Mouse (Mus musculus) kidney, embryonic 16.5 days (tissue): ENCODE data around the gene Ints2. TPM values are rescaled to one million over a fixed set of nuclear protein-coding genes. Genes with fewer than 3 reads are reported as not detected.
A peak's percentile ranks its signal among the peaks of the same experiment; 100 is the strongest.
"Not testable (repeated sequence)": the region's sequence is repeated elsewhere in the genome, so short reads cannot be mapped to it uniquely, and the experiment has no call there.

Experiments used
- ATAC-seq: fragments of 200-750 bp; cut with Nextera tagmentation; 2 replicates; pipeline ENCODE4 v1.8.0; 2017; ENCODE audit warnings: moderate TSS enrichment; ENCODE audit not compliant: low FRiP score, low TSS enrichment
- H3K27ac ChIP-seq: fragments of 300-500 bp; sonication (generic); 2 replicates; pipeline ENCODE4 v1.5.1; 2014; ENCODE audit warnings: low read length
- H3K27me3 ChIP-seq: fragments of 300-500 bp; sonication (generic); 2 replicates; pipeline ENCODE4 v1.6.1; 2014; ENCODE audit warnings: low read length, control low read depth, mixed read lengths; ENCODE audit not compliant: insufficient read depth
- H3K36me3 ChIP-seq: fragments of 300-500 bp; sonication (generic); 2 replicates; pipeline ENCODE4 v1.6.1; 2014; ENCODE audit warnings: low read length, control low read depth, mixed read lengths; ENCODE audit not compliant: insufficient read depth
- H3K4me1 ChIP-seq: fragments of 300-500 bp; sonication (generic); 2 replicates; pipeline ENCODE4 v1.6.1; 2014; ENCODE audit warnings: low read length, control low read depth, mixed read lengths; ENCODE audit not compliant: insufficient read depth
- H3K4me2 ChIP-seq: fragments of 300-500 bp; sonication (generic); replicated peaks from 2 replicates; pipeline ENCODE4 v1.6.1; 2014; ENCODE audit warnings: low read depth, low read length
- H3K4me3 ChIP-seq: fragments of 300-500 bp; sonication (generic); 2 replicates; pipeline ENCODE4 v1.5.1; 2014; ENCODE audit warnings: mild to moderate bottlenecking, low read length
- H3K9ac ChIP-seq: fragments of 300-500 bp; sonication (generic); replicated peaks from 2 replicates; pipeline ENCODE4 v1.6.1; 2014; ENCODE audit warnings: low read length
- H3K9me3 ChIP-seq: fragments of 300-500 bp; sonication (generic); 2 replicates; pipeline ENCODE4 v1.6.1; 2016; ENCODE audit warnings: low read length, control low read depth
- WGBS: fragments of 180-500 bp; shearing (Covaris S2); extraction: QIAGEN DNeasy Blood & Tissue Kit; methylation state at CpG from one replicate; pipeline ENCODE4 v1.1.7; 2014; 5-methylcytosine and 5-hydroxymethylcytosine counted together
- polyA plus RNA-seq: library from polyadenylated mRNA; unstranded; fragments of >200 nt; fragmentation: Nextera tagmentation; extraction: Ambion mirVana; gene quantifications from 2 replicates; pipeline ENCODE4 v1.2.1, GENCODE M21; 2015

The Ints2 gene
- polyA plus RNA-seq, 1 experiment from 2014 or later, result 32.1 TPM

- Histone ChIP-seq H3K4me3 (peak overlapping the region; percentile 82), H3K27me3 (no peaks in the 10 kb centered on the region), H3K27ac (no peak overlapping the region), H3K4me2 (peak overlapping the region; percentile 72), H3K36me3 (peaks cover 22% of the 10 kb centered on the region), H3K9ac (0 out of 2 replicates have a peak overlapping the region, but pooled peaks have one; percentile 74), H3K4me1 (peaks cover 15% of the 10 kb centered on the region), H3K9me3 (peaks cover 12% of the 10 kb centered on the region)
- WGBS, result 52% methylated on average over 4 of the region's 4 CpGs
- no peak for ATAC-seq
Measured at GRCm38 (mm10) chr11:86199733-86200132, 57.6 kb downstream of the Ints2 start.

- not testable (repeated sequence) for ATAC-seq, H3K27me3 ChIP-seq
- 91% methylated on average over 7 of the region's 7 CpGs for WGBS
Measured at GRCm38 (mm10) chr11:86185224-86185623, 72.2 kb downstream of the Ints2 start.

GRCm38 (mm10) chr11:86175833-86176232 lies 81.5 kb downstream of the Ints2 start:
- Histone ChIP-seq H3K4me1 (no peaks in the 10 kb centered on the region), H3K27me3 (no peaks in the 10 kb centered on the region), H3K27ac (no peak overlapping the region), H3K4me2 (no peak overlapping the region), H3K36me3 (no peaks in the 10 kb centered on the region), H3K4me3 (no peak overlapping the region), H3K9me3 (no peaks in the 10 kb centered on the region), H3K9ac (no peak overlapping the region)
- ATAC-seq, result no peak
- WGBS, result 66% methylated on average over 3 of the region's 3 CpGs

More at GRCm38 (mm10) chr11:86185224-86185623, 72.2 kb downstream of the Ints2 start:
- not testable (repeated sequence) for H3K4me1 ChIP-seq, H3K4me3 ChIP-seq, H3K4me2 ChIP-seq, H3K9me3 ChIP-seq, H3K27ac ChIP-seq, H3K9ac ChIP-seq, H3K36me3 ChIP-seq

- ATAC-seq, result no peak
- H3K4me3 ChIP-seq, result no peak overlapping the region
- no peaks in the 10 kb centered on the region for H3K4me1 ChIP-seq
- no peak overlapping the region for H3K27ac ChIP-seq
- no peaks in the 10 kb centered on the region for H3K27me3 ChIP-seq
- no peak overlapping the region for H3K9ac ChIP-seq
- no peak overlapping the region for H3K4me2 ChIP-seq
- H3K9me3 ChIP-seq, result no peaks in the 10 kb centered on the region
- WGBS, result 68% methylated on average over 2 of the region's 2 CpGs
- H3K36me3 ChIP-seq, result no peaks in the 10 kb centered on the region
Measured at GRCm38 (mm10) chr11:86174173-86174572, 83.2 kb downstream of the Ints2 start.

GRCm38 (mm10) chr11:86170743-86171142 lies 86.6 kb downstream of the Ints2 start:
- Histone ChIP-seq H3K4me3 (no peak overlapping the region), H3K9me3 (no peaks in the 10 kb centered on the region), H3K27me3 (no peaks in the 10 kb centered on the region), H3K4me2 (no peak overlapping the region), H3K27ac (no peak overlapping the region), H3K4me1 (no peaks in the 10 kb centered on the region), H3K36me3 (no peaks in the 10 kb centered on the region), H3K9ac (no peak overlapping the region)
- no peak for ATAC-seq
- WGBS, result 80% methylated on average over 2 of the region's 2 CpGs

Other genes starting within 250 kb of the Ints2 start
- 11.1 and 13.1 TPM in 2 replicates for gene Brip1, start 56.4 kb downstream of the Ints2 start, polyA plus RNA-seq
- gene Med13, start 100.0 kb upstream of the Ints2 start, polyA plus RNA-seq, result 8.1 and 8.9 TPM in 2 replicates
- 48.5 and 49.1 TPM in 2 replicates for gene Rnft1, start 227.1 kb upstream of the Ints2 start, polyA plus RNA-seq